Mouse (Mus musculus): ENCODE measurements around the gene Smok3b.

- TF ChIP-seq CTCF (IDR thresholded peaks at IDR 0.05; ENCODE audit: borderline replicate concordance, control insufficient read depth, extremely low read depth, insufficient read depth, low read length, poor library complexity) (no peak), POLR2A (IDR thresholded peaks at IDR 0.05; ENCODE audit: control insufficient read depth, extremely low read depth, insufficient read depth, low read length, poor library complexity) (no peak)
Measured at GRCm38 (mm10) chr5:137979081-137979480, 42.1 kb upstream of the Smok3b start.
